Mouse (Mus musculus) bone marrow, adult 2 months (tissue): ENCODE measurements around the gene Vcp.
"Not testable (repeated sequence)": the region's sequence is repeated elsewhere in the genome, so short reads cannot be mapped to it uniquely, and the experiment has no call there.

Experiments
- CTCF ChIP-seq: fragments of 200-500 bp; IDR thresholded peaks from 2 replicates; pipeline ENCODE4 v1.5.1; 2011; ENCODE audit warnings: low read length, control low read depth; ENCODE audit not compliant: control insufficient read depth, insufficient read depth
- POLR2A ChIP-seq: fragments of 200-500 bp; IDR thresholded peaks from 2 replicates; pipeline ENCODE4 v1.6.1; 2011; ENCODE audit warnings: low read depth, mild to moderate bottlenecking, control low read depth, low read length, borderline replicate concordance; ENCODE audit not compliant: control insufficient read depth

DNA sequence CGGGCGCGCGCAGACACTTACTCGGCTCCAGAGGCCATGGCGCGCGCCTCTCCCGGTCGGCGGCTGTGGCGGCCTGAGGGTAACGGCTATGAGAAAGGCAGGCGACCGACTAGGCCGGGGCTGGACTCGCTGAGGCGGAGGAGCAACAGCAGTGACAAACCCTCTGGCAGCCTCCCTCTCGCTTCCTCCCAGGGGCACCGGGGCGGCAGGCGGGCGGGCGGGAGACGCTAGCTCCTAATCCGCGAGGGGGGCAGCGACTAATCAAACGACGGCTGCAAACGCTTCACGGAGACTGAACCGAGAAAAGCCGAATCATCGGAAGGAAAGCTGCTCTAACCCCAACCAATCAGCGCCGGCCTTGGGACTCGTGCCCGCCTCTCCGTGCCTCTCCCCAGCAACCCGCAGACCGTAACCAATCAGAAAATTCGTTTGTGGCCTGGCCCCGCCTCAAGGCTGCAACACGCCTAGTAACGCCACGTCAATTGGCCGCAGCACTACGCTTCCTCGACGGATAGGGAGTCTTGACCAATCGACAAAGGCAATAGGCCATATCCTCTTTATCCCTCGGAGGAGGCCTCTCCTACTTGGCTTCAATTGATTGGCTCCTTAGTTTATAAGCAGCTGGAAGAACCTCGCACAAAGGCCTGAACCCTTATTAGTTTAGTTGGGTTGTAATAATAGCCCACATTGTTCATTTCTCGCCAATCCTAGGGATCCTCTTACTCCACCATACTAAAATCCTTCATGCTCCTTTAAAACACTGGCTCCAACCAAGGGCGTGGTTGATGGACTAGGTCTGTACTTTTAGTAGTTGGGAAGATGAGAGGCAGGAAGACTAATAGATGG lies at the start of gene Vcp:
- peak; percentile 9; the same call in 1 of the 2 replicates for TF ChIP-seq POLR2A
- TF ChIP-seq CTCF, result not testable (repeated sequence)
